Mouse (Mus musculus): ENCODE results near the gene Derl3. TPM values are rescaled to one million over a fixed set of nuclear protein-coding genes. Genes with fewer than 3 reads are reported as not detected.
A peak's percentile ranks its signal among the peaks of the same experiment; 100 is the strongest.
"Not testable (repeated sequence)": the region's sequence is repeated elsewhere in the genome, so short reads cannot be mapped to it uniquely, and the experiment has no call there.

Derl3 gene
- total and polyA plus RNA-seq, 2 experiments from 2014 or later, result 0.63 to 1.8 TPM

GRCm38 (mm10) chr10:75882433-75883231, 10.6 kb upstream of the Derl3 start:
- no peaks in the 10 kb centered on the region for H3K9me3 ChIP-seq (ENCODE audit: low read length)
- H3K4me2 ChIP-seq (ENCODE audit: low read depth, low read length), result peak overlapping the region; percentile 27; the same call in 1 of the 2 replicates
- ATAC-seq (no peak; the same call in none of the 2 replicates), DNase-seq (ENCODE audit: low spot score) (peak; percentile 10)
- TF ChIP-seq CTCF (IDR thresholded peaks at IDR 0.05; ENCODE audit: low read depth), result no peak
- WGBS, result 16% methylated on average over 15 of the region's 15 CpGs
- no peaks in the 10 kb centered on the region for H3K27me3 ChIP-seq (ENCODE audit: insufficient read depth, low read length)
- H3K4me3 ChIP-seq (ENCODE audit: low read length), result no peak overlapping the region
- H3K4me1 ChIP-seq (ENCODE audit: insufficient read depth, low read length), result no peaks in the 10 kb centered on the region
- H3K27ac ChIP-seq, result no peak overlapping the region
- no peaks in the 10 kb centered on the region for H3K36me3 ChIP-seq (ENCODE audit: insufficient read depth, low read length)
- H3K9ac ChIP-seq (replicated peaks; ENCODE audit: low read length), result no peak overlapping the region

- ATAC-seq, result peak; percentile 82
- no peak overlapping the region for H3K27ac ChIP-seq
- peak overlapping the region; percentile 27; the same call in 1 of the 2 replicates for H3K4me2 ChIP-seq (ENCODE audit: low read depth, low read length)
- under 1% methylated on average over 10 of the region's 10 CpGs for WGBS
- no peaks in the 10 kb centered on the region for H3K36me3 ChIP-seq (ENCODE audit: insufficient read depth, low read length)
- H3K9ac ChIP-seq (replicated peaks; ENCODE audit: low read length), result no peak overlapping the region
- peak; percentile 89 for DNase-seq (ENCODE audit: low spot score)
- peak; percentile 75 for TF ChIP-seq CTCF (IDR thresholded peaks at IDR 0.05; ENCODE audit: low read depth)
- H3K27me3 ChIP-seq (ENCODE audit: insufficient read depth, low read length), result no peaks in the 10 kb centered on the region
- H3K4me3 ChIP-seq (ENCODE audit: low read length), result no peak overlapping the region
- H3K4me1 ChIP-seq (ENCODE audit: insufficient read depth, low read length), result no peaks in the 10 kb centered on the region
- H3K9me3 ChIP-seq (ENCODE audit: low read length), result no peaks in the 10 kb centered on the region
Measured at GRCm38 (mm10) chr10:75883232-75883552, 10.0 kb upstream of the Derl3 start.

GRCm38 (mm10) chr10:75884742-75885141, 8.5 kb upstream of the Derl3 start:
- no peak overlapping the region for H3K4me2 ChIP-seq (ENCODE audit: low read depth, low read length)
- no peak for TF ChIP-seq CTCF (IDR thresholded peaks at IDR 0.05; ENCODE audit: low read depth)
- H3K4me1 ChIP-seq (ENCODE audit: insufficient read depth, low read length), result no peaks in the 10 kb centered on the region
- WGBS, result 94% methylated on average over 8 of the region's 8 CpGs
- no peaks in the 10 kb centered on the region for H3K9me3 ChIP-seq (ENCODE audit: low read length)
- no peak overlapping the region for H3K27ac ChIP-seq
- no peak overlapping the region for H3K9ac ChIP-seq (replicated peaks; ENCODE audit: low read length)
- no peaks in the 10 kb centered on the region for H3K36me3 ChIP-seq (ENCODE audit: insufficient read depth, low read length)
- no peak overlapping the region for H3K4me3 ChIP-seq (ENCODE audit: low read length)
- DNase-seq (ENCODE audit: low spot score), result no peak
- no peaks in the 10 kb centered on the region for H3K27me3 ChIP-seq (ENCODE audit: insufficient read depth, low read length)
- ATAC-seq, result no peak

GRCm38 (mm10) chr10:75887504-75887903, 5.7 kb upstream of the Derl3 start:
- not testable (repeated sequence) for H3K27me3 ChIP-seq (ENCODE audit: insufficient read depth, low read length); ATAC-seq; H3K4me1 ChIP-seq (ENCODE audit: insufficient read depth, low read length); H3K27ac ChIP-seq; DNase-seq (ENCODE audit: low spot score); H3K36me3 ChIP-seq (ENCODE audit: insufficient read depth, low read length); H3K4me2 ChIP-seq (ENCODE audit: low read depth, low read length); H3K9ac ChIP-seq (replicated peaks; ENCODE audit: low read length); H3K9me3 ChIP-seq (ENCODE audit: low read length); H3K4me3 ChIP-seq (ENCODE audit: low read length)
- 85% methylated on average over 5 of the region's 5 CpGs for WGBS

GRCm38 (mm10) chr10:75889406-75890153, 3.6 kb upstream of the Derl3 start:
- Histone ChIP-seq H3K36me3 (ENCODE audit: insufficient read depth, low read length) (0 out of 2 replicates have a peak, but pooled peaks cover 3% of the 10 kb centered on the region), H3K27me3 (ENCODE audit: insufficient read depth, low read length) (no peaks in the 10 kb centered on the region), H3K9me3 (ENCODE audit: low read length) (no peaks in the 10 kb centered on the region), H3K9ac (replicated peaks; ENCODE audit: low read length) (no peak overlapping the region), H3K27ac (no peak overlapping the region), H3K4me3 (ENCODE audit: low read length) (no peak overlapping the region), H3K4me2 (ENCODE audit: low read depth, low read length) (no peak overlapping the region), H3K4me1 (ENCODE audit: insufficient read depth, low read length) (peaks cover 4% of the 10 kb centered on the region)
- no peak for TF ChIP-seq CTCF (IDR thresholded peaks at IDR 0.05; ENCODE audit: low read depth)
- DNase-seq (ENCODE audit: low spot score) (no peak), ATAC-seq (no peak)
- WGBS, result 48% methylated on average over 8 of the region's 8 CpGs

- Histone ChIP-seq H3K4me3 (ENCODE audit: low read length) (no peak overlapping the region), H3K27ac (no peak overlapping the region), H3K4me2 (ENCODE audit: low read depth, low read length) (no peak overlapping the region), H3K27me3 (ENCODE audit: insufficient read depth, low read length) (no peaks in the 10 kb centered on the region), H3K9me3 (ENCODE audit: low read length) (no peaks in the 10 kb centered on the region), H3K36me3 (ENCODE audit: insufficient read depth, low read length) (peaks cover 28% of the 10 kb centered on the region), H3K4me1 (ENCODE audit: insufficient read depth, low read length) (peaks cover 4% of the 10 kb centered on the region), H3K9ac (replicated peaks; ENCODE audit: low read length) (no peak overlapping the region)
- DNase-seq (ENCODE audit: low spot score) (no peak), ATAC-seq (no peak)
- 77% methylated on average over 6 of the region's 6 CpGs for WGBS
- TF ChIP-seq CTCF (IDR thresholded peaks at IDR 0.05; ENCODE audit: low read depth), result no peak
Measured at GRCm38 (mm10) chr10:75894601-75895000, 1.4 kb downstream of the Derl3 start.

GRCm38 (mm10) chr10:75895730-75896129, 2.5 kb downstream of the Derl3 start:
- DNase-seq (ENCODE audit: low spot score) (no peak), ATAC-seq (no peak)
- Histone ChIP-seq H3K27me3 (ENCODE audit: insufficient read depth, low read length) (no peaks in the 10 kb centered on the region), H3K36me3 (ENCODE audit: insufficient read depth, low read length) (peaks cover 34% of the 10 kb centered on the region), H3K9ac (replicated peaks; ENCODE audit: low read length) (no peak overlapping the region), H3K27ac (no peak overlapping the region), H3K9me3 (ENCODE audit: low read length) (no peaks in the 10 kb centered on the region), H3K4me1 (ENCODE audit: insufficient read depth, low read length) (peaks cover 4% of the 10 kb centered on the region), H3K4me2 (ENCODE audit: low read depth, low read length) (no peak overlapping the region), H3K4me3 (ENCODE audit: low read length) (no peak overlapping the region)
- WGBS, result 89% methylated on average over 5 of the region's 5 CpGs
- TF ChIP-seq CTCF (IDR thresholded peaks at IDR 0.05; ENCODE audit: low read depth), result no peak
